11 mouse cellular contexts compared by ENCODE assay signal in the genomic region with DNA sequence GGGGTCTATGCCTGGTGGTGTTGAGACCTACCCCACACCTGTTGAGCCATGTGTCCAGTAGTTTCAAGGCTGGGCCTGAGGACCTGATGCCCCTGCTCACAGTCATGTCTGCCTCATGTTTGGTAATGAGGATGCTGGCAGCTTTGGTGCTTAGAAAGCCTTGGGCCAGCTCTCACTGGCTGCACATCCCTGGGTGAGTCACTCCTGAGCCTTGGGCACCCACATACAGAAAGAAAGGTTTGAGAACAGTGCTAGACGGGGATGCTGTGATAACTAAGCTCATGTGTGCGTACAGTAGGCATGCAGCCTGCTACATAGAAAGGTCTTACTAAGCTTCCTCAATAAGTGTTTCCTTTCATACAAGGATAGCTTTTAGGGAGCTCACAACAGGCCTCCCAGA. TPM values are rescaled to one million over a fixed set of nuclear protein-coding genes. Genes with fewer than 3 reads are reported as not detected.
DNase-seq lines count a peak whose midpoint lies in the region; ATAC-seq and TF ChIP-seq lines count a peak whose summit lies in the region.
"Had no signal": no experiment of that assay in that cellular context is flagged by ENCODE, and none has a peak within 500 bp of the region (broad histone marks: within the 10 kb centered on the region; RNA-seq: fewer than 3 reads in every experiment).

No protein-coding gene starts in this region.

- peak overlapping the region; percentile 18; the same call in 1 of the 2 replicates for H3K27ac ChIP-seq in layer of hippocampus, adult 2 months
- H3K27ac ChIP-seq in embryonic fibroblast, embryonic 13.5 days (ENCODE audit: insufficient read depth, low read length) = peak overlapping the region; percentile 36
- H3K27ac ChIP-seq: neural tube, embryonic 12.5 days had no signal

- in situ Hi-C loops in Patski (cut with MboI; ENCODE audit: low pct_unique_long_range_greater_than_20kb) = no loop called here

- POLR2A ChIA-PET in Patski (lab: Charles Lee) = interaction anchor here (0.8 kb wide), 1 partner anchor 32 kb away, joined by 5 read pairs; no protein-coding TSS in a partner anchor

- no peak for TF ChIP-seq CTCF in layer of hippocampus, adult 2 months (conservative IDR thresholded peaks at IDR 0.05)
- no peak for TF ChIP-seq CTCF in Patski (IDR thresholded peaks at IDR 0.05)
- no peak for TF ChIP-seq CTCF in embryonic fibroblast, embryonic 13.5 days (IDR thresholded peaks at IDR 0.05; ENCODE audit: borderline replicate concordance, insufficient read depth, low read length)

- peak; percentile 76 for ATAC-seq in frontal cortex, adult (ENCODE audit: low TSS enrichment)
- peak; percentile 77 for ATAC-seq in Patski

- no peak for DNase-seq in frontal cortex, postnatal 25 days (ENCODE audit: low spot score in 2 of 2)
- DNase-seq in layer of hippocampus, adult 2 months (ENCODE audit: low spot score in 2 of 2) = no peak
- no peak for DNase-seq in layer of hippocampus, adult 18-20 months (ENCODE audit: low spot score in 2 of 2)
- no peak for DNase-seq in Patski (ENCODE audit: low read depth, low spot score)
- DNase-seq in spleen, postnatal 36 days (ENCODE audit: low spot score in 2 of 2) = no peak
- no peak for DNase-seq in cerebellum, postnatal 36 days
- DNase-seq: cerebellum, postnatal 10 days; kidney, adult 18-20 months had no signal

- CTCF ChIA-PET in Patski (lab: Charles Lee) = interaction anchor here (1.2 to 2.0 kb wide), 3 partner anchors 9 to 42 kb away, joined by 3 to 8 read pairs (median 5); no protein-coding TSS in a partner anchor

- H3K4me1 ChIP-seq in embryonic fibroblast, embryonic 13.5 days (ENCODE audit: control insufficient read depth, insufficient read depth, low read length) = peaks cover 5% of the 10 kb centered on the region

- H3K27me3 ChIP-seq in Patski = no peaks in the 10 kb centered on the region
- H3K27me3 ChIP-seq: neural tube, embryonic 12.5 days had no signal

- no peak for TF ChIP-seq POLR2A in embryonic fibroblast, embryonic 13.5 days (IDR thresholded peaks at IDR 0.05; ENCODE audit: low read depth, low read length)

- no peak overlapping the region for H3K4me3 ChIP-seq in layer of hippocampus, adult 2 months
- H3K4me3 ChIP-seq in embryonic fibroblast, embryonic 13.5 days (ENCODE audit: insufficient read depth, low read length) = no peak overlapping the region
- H3K4me3 ChIP-seq: neural tube, embryonic 12.5 days had no signal

RNA-seq across cellular contexts. Expression of a gene that starts 40.8 kb away (rescaled TPM):
- total RNA-seq in layer of hippocampus, adult 2 months (2021) = 10 to 100 TPM; 23.3 to 23.6 TPM
- 10 to 100 TPM; 27.7 to 27.9 TPM for total RNA-seq in layer of hippocampus, adult 18-20 months (2021)
- polyA plus RNA-seq in Patski (2021) = 31.7 TPM
- 10.2 and 10.4 TPM in 2 replicates for polyA plus RNA-seq in embryonic fibroblast, embryonic 13.5 days (2011; ENCODE audit: insufficient read length, low read depth, missing spikeins)
